Mouse (Mus musculus) heart, postnatal 10 days (tissue): ENCODE measurements around the gene Smo. TPM values are rescaled to one million over a fixed set of nuclear protein-coding genes. Genes with fewer than 3 reads are reported as not detected.
A peak's percentile ranks its signal among the peaks of the same experiment; 100 is the strongest.

Source experiments
- DNase-seq, 2 experiments: peaks; one replicate each; pipeline ENCODE4 v3.0.0; 2021
- intact Hi-C: fragments of 180-260 bp; cut with DNase I; formaldehyde crosslinking; loops from one replicate; pipeline ENCODE4 v1.15.1; 2025
- total RNA-seq, 2 experiments: library from RNA; stranded (reverse); gene quantifications; 2 replicates each; pipeline ENCODE4 v1.2.3; 2021

Gene Smo
- total RNA-seq, result 10 to 100 TPM; 24.2 to 27.3 TPM

DNA sequence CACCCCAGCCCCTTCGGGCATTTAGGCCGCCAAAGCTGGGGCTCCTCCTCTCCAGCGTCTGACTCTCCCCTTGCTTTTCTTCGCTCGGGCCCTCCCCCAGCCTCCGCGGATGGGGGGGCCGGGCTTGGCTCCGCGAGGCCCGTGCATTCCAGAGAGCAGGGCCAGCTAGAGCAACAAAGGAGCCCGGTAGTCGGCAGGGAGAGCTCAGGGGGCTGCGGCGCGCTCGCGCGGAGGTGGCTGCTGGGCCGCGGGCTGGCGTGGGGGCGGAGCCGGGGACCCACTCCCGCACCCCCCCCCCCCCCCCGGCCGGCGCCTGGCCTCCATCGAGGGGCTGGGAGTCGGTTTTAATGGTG is at the start of gene Smo:
Gene Smo, plus strand, starts transcription at position 168 of the 353 bp plus-strand sequence.
- DNase-seq, result peak; percentile 88 to 89
- intact Hi-C loops, result no loop called here

DNA sequence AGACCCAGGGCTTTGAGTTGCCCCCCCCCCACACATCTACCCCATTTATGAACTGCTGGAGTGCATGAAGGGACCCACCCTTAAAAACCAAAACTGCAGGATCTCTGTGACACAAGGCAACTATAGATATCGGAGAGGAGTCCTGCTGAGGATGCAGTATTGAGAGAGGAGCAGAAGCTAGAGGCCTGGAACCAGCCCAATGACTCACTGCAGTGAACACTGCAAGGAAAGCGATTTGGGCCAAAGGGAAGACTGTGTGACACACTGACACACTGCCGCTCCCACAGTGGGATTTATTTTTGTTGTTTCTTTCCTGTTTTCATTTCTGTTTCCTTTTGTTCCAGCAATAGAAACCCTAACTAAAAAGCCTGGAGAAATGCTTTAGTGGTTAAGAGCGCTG is 49.4 kb upstream of the Smo start:
- intact Hi-C loops, result no loop called here
- DNase-seq, result peak in 1 of 2 experiments; percentile 17

DNA sequence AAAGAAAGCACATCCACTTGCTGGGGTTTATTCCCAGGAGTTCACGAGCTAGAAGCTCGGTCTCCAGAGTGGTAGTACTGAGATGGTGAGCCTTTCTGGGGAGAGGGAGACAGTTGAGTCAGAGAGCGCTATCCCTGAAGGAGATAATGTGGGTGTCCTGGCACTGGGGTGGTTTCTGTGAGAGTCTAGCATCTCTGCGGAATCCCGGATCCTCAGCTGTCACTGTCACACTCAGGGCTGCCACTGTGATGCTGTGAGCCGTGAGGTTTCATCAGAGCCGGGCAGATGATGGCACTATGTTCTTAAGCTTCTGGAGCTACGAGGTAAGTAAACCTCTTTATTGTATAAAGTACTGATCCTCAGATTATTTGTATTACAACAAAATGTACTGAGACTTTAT is 45.8 kb upstream of the Smo start:
- DNase-seq, result no peak
- intact Hi-C loops, result no loop called here

DNA sequence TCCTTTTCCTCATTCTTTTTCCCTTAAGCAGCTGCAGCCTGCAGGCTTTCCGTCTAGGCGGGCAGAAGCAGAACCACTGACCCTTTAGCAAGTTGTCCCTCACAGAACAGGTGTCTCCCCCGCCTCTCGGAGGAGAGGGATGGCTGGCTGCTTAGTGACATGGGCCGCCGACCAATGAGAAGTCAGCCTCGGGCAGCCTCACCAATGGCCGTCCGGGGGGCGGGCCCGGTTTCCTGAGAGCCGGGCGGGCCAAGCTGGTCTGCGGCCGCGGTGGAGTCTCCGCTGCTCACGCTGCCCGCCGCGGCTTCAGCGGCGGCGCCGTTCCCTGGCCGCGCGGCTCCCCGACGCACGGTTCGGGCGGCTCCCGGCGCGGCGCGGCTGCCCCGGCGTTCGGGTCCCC is 41.4 kb upstream of the Smo start, which contains the start of gene Tspan33:
Gene Tspan33, plus strand, starts transcription at position 270 of the 400 bp plus-strand sequence.
- intact Hi-C loops, result no loop called here
- peak; percentile 93 to 95 for DNase-seq

DNA sequence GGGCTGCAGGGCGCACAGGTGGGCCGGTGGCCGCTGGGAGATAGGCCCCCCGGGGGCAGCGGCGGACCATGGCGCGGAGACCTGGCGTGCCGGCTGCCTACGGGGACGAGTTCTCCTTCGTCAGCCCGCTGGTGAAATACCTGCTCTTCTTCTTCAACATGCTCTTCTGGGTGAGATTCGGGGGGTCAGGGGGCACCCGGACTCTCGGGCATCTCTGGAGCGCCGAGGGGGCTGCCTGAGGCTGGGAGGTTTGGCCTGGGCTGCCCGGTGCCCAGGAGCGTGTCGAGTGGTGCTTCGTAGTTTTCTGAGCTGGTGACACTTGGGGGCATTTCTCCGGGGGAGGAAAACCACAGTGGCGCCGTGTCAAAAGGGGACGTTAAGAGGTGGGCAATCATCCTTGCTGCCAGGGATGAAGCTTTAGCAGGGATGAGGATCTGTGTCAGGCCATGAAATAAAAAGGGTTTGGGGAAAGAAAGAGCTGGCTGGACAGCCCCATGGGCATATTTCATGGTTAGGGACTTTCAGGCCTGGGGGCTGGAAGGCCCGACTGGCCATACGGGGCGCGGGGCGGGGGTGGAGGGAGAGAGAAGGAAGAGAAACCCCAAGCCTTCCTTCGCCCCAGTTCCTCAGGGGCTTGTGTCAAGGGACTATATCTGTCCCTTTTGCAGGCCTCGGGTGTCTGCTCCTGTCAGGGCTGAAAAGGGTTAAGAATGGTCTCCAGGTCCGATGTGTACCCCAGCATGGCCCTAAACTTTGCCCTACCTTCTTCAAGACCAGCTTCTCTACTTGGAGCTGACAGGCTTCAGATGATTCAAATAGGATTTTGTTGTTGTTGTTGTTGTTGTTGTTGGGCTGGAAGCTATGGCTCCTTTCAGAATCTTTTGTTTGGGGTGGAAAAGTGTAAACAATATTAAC is 40.7 kb upstream of the Smo start:
- intact Hi-C loops, result no loop called here
- peak in 1 of 2 experiments; percentile 15 for DNase-seq

DNA sequence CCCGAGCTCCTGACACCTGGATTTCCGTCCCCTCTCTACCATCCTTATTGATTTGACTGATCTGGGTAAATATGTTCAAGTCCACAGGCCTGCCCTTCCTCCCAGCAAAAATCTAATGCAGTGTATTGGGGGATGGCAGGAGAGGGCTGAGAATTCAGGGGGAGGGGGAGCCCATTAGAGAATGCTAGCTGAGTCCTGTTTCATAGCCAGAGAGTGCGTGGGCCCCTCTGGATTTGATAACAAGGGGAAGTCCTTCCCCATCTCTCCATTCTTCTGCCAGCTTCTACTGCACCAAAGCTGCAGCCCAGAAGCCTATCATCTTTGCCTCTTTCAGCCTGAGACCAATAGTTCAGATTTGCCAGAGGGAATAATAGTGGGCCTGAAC is 40.0 kb upstream of the Smo start:
- intact Hi-C loops, result no loop called here
- no peak for DNase-seq

DNA sequence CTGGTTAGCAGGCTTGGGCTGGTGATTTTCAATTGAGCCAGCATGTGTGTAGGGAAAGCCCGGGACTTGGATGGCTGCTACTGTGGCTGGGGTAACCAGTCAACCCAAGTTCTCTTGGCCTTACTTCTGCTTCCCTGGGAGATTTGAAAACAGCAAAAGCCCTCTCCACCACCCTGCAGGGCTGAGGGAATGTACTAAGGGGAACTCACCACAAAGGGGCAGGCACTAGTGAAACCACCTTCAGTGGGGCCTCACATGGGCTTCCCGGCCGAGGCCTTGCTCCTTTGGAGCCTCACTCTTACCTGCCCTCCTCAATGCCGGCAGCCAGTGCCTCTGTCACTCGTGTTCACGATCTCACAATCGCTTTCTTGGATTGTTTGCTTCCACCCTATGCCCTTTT is 39.3 kb upstream of the Smo start:
- intact Hi-C loops, result no loop called here
- no peak for DNase-seq

DNA sequence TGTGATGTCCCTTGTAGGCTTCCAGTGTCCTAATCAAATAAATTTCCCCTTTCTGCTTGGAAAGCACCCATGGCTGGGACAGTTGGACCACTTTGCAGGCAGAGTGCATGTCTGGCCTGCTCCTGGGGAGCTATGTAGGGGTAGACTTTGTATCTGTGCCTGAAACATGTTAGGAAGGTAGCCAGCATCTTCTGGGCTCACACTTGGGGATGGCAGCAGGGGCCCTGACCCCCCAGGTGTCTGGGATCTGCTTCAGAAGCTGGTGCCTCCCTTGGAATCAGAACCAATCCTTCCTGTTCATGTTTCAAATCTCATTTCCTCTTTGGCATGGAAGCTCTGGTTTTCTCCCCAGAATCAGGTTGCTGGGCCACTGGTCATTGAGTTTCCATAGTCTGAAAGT is 38.2 kb upstream of the Smo start:
- DNase-seq, result no peak
- intact Hi-C loops, result no loop called here

DNA sequence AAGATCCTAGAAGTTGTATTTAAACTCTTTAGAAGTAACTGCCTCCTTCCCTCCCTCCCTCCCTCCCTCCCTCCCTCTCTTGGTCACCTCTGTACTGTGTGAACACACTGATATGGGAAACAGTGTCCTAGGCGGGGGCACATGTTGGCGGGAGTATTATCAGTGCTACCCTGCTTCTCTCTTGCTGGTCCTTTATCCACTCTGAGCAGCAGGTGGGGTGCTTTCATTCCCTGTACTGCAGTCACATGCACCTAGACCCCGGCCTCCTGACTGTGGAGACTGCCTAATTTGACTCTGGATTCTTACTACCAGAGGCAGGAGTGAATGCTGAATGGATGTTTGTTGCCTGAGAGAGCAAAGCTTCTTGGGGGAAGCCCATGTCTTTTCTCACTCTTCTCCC is 37.8 kb upstream of the Smo start:
- intact Hi-C loops, result no loop called here
- DNase-seq, result no peak

DNA sequence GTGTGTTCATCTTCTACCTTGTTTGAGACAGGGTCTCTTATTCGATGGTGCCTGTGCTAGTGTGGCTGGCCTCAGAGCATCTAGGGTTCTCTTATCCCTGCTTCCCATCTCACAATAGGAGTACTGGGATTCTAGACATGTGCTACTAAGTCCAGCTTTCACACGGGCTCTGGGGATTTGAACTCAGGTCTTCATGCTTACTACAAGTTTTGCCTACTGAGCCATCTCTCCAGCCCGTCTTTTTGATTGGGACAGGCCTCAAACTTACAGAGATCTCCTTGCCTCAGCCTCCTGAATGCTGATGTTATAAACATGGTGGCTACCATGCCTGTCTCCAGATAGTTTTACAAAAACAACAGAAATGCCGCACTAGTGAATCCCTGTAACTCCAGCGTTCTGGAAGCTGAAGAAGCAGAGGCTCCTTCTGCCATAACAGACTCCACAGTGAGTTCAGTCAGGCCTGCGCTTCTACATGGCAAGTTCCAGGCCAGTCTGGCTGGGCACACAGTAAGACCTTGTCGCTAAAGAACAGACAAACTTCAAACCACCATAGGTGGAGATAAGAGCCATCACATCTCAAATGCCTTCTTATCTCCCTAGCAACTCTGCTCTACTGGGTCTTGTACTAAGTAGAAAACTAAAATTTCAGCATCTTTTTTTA is 36.1 kb upstream of the Smo start:
- intact Hi-C loops, result no loop called here

DNA sequence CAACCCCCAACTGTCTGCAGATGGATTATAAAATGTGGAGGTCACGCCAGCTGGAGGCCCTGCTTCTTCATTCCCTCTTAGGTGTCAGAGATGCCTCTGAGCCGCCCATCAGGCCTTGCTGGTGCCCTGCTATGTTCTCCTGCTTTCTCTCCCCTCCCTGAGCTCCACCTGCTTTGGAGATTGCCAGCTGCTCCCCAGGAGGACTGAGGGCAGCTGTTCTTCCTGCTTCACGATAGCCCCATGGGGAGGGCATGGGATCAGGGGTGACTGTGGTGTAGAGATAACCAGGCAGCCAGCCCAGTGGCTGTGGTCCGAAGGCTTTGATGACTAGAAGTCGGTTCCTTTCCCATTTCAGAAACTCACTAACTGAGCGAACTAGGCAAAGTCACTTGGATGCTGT is 34.3 kb upstream of the Smo start:
- intact Hi-C loops, result no loop called here
- DNase-seq, result no peak

More for the DNA sequence above, 36.1 kb upstream of the Smo start:
- no peak for DNase-seq

DNA sequence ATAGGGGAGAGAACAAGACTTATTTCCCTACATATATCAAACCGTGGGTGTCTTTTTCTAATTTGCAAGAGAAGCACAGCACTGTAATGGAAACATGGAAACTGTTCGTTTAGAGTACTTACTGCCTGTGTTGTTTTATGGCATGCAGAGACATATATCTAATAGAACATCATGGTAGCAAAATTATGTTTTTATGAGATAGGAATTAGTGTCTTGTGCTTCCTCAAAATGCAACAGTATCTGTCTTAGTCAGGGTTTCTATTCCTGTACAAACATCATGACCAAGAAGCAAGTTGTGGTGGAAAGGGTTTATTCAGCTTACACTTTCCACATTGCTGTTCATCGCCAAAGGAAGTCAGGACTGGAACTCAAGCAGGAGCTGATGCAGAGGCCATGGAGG is 33.2 kb upstream of the Smo start:
- DNase-seq, result no peak
- intact Hi-C loops, result no loop called here

DNA sequence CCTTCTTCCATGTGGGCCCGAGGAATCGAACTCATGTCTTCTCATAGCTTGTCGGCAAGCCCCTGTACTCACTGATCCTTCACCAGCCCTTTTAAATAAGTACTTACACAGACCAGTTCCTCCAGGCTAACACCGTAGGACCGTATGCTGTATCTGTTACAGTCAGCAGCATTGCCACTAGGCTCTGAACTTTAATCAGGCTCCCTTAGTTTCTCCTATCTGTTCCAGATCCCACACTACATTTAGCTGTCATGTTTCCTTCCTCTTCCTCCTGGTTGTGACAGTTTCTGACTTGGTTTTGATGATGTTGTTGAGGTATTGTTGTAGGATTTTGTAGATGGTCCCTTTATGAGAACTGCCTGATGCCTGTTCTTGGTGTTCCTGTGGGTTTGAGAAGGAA is 31.2 kb upstream of the Smo start:
- DNase-seq, result no peak
- intact Hi-C loops, result no loop called here

DNA sequence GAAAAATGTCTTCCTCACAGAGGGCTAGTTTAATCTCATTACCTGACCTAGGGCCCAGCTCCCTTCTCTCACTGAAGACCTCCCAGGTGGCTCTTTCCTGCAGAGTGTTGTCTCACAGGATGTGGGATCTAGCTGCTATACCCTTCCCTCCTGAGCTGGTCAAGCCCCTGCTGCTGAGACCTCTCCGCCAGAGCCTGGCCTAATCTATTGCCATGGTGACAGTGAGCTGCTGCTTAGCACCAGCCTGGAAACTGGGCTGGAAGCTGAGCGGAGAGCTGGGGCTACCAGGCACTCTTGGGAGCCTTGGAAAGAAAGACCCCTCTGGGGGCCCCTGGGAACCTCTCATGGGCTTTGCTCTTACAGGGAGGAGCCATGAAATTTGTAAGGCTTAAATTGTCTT is 27.4 kb upstream of the Smo start:
- intact Hi-C loops, result no loop called here

DNA sequence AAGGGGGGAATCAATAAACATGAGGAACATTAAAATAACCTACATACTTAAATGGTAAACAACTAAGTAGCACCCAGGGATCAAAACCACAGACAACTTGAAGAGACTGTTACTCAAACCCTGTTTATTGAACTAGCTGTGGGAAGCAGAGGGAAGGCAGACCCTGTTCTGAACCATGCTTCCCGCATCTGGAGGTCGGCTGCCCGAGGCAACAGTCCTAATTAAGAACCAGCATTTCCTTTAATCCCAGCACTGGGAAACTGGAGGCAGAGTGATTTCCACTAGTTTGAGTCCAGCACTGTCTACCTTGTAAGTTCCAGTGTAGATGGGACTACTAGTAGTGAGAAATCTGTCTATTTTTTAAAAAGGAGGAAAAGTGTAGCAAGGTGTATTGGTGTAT is 24.0 kb upstream of the Smo start:
- intact Hi-C loops, result no loop called here
- DNase-seq, result no peak

More for the DNA sequence above, 27.4 kb upstream of the Smo start:
- no peak for DNase-seq

DNA sequence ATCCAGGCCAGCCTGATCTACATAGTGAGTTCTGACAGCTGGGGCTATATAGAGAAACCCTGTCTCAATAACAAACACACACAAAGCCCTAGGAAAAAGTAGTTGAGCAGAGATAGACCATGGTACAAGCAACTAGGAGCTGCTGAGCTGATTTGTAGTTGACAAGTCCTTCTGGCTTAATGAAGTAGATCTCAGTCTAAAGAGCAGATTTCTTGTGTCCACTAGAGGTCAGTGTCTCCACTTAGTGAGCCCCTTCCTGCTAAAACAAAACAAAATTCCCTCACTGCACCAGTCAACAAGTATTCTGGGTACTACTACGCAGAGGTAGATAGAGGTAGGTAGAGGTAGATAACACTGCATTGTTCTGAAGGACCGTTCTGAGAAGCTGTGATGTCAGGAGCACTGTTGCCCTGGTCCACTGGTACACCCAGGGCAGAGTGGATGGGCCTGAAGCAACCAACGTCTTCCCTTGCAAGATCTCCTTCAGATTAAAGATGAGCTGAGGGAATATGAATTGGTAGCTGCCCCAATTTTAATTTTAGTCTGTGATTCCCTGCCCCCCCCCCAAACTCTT is 23.2 kb upstream of the Smo start:
- intact Hi-C loops, result loop anchor here (1.0 kb wide), 2 partner anchors 46 to 107 kb away; no protein-coding TSS in a partner anchor
- peak; percentile 61 to 73 for DNase-seq

DNA sequence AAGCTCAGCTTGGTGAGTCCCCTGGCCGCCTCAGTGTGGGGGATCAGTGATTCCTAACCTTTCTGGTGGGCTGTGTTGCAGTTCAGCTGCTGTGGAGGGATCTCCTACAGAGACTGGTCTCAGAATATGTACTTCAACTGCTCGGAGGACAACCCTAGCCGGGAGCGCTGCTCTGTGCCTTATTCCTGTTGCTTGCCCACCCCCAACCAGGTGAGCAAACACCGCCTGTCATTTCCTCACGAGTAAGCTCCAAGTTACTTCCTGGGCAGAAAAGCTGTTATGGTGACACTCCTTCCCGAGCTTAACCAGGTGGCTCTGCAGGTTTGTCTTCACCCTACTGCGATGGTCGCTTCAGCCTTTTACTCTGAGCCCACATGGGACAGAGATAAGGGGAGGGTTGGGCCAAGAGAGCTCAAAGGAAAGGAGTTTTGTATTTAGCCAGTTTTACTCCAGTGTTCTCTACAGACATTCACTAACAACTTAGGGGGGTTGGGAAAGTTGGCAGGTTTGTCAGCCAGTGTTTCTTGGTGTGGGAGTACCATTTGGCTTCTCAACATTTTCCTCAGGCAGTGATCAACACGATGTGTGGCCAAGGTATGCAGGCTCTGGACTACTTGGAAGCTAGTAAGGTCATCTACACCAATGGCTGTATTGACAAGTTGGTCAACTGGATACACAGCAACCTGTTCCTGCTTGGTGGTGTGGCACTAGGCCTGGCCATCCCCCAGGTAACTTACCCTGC is 18.5 kb upstream of the Smo start:
- no peak for DNase-seq
- intact Hi-C loops, result no loop called here

DNA sequence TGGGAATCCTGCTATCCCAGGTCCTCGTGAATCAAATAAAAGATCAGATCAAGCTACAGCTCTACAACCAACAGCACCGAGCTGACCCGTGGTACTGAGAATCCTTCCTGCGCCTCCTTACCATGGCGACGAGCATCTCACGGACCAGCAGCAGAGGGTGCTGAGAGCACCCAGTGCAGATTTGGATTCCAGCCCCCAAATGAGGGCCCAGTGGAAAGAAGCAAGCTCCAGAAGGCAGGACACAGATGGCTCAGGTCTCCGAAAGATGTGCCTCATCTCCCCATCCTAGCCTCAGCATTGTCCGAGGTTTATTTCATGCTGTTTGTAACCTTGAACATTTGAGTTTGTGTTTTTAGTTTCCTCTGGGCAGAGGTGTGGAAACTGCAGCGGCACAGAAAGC is 17.8 kb upstream of the Smo start:
- no peak for DNase-seq
- intact Hi-C loops, result no loop called here

DNA sequence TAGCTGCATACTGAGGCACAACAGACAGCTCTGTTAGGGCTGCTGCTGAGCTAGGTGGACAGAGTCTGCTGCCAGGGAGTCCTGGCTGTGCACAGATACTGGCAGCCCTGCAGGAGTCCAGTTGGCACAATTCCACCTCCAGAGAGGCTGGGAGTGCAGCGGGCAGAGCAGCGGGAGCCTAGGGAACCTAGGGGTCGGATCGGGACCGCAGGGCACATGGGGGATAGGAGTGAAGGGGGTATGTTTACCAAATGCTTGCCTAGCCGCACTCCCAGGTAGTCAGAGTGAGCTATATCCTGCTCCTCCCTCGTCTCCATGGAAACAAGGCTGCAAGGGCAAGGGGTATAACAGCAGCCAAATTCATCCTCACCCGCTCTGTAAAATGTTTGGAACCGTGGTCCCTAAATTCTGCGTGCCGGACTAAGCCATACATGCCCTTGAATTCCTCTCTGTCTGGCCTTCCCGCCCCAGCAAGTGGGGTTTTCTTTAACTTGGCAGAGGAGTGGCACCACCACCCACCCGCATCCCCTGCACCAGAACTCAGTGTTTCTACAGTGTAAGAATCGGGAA is 17.3 kb upstream of the Smo start:
- intact Hi-C loops, result no loop called here
- peak; percentile 70 to 72 for DNase-seq

DNA sequence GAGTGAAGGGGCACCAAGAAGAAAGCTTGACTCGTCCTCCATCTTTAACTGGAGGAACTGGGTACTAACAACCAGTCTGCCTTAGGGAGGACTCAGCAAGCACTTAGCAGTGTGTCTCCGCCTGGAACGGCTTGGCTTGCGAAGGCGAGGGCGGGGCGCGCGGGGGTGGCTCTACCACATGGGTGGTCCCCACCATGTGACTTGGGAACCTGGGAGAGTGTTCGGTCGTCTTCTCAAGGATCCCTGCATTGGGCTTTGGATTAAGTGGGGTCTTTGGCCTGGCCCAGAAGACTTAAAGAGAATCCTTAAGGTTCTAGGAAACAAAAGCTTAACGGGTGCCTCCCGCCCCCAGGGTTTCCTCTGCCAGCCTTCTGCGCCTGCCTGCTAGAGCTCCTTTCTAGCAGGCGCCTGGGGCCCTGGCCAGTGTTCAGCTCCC is 16.4 kb upstream of the Smo start:
- peak; percentile 64 to 69 for DNase-seq

DNA sequence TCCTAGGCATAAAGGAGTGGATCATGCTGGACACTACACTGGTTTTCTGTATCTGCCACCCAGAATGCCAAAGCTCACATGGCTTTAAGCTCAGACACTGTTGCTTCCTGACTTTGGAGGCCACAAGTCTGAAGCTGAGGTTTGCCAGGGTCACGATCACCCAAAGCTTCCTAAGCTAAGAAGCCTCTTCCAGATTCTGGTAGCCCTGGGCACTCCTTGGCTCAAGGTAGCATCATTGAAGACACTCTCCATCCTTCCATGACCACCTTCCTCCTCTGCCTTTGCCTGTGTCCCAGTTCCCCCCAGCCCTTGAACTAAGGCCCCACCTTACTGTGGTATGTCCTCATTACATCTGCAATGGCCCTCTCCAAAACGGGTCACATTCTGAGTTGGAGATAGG is 13.4 kb upstream of the Smo start:
- DNase-seq, result no peak
- intact Hi-C loops, result no loop called here

More for the DNA sequence above, 16.4 kb upstream of the Smo start:
- intact Hi-C loops, result no loop called here
